Mouse (Mus musculus): ENCODE measurements around the gene Emilin3. TPM values are rescaled to one million over a fixed set of nuclear protein-coding genes. Genes with fewer than 3 reads are reported as not detected.

The Emilin3 gene
- total RNA-seq, 2 experiments from 2014 or later, result not detected

DNA sequence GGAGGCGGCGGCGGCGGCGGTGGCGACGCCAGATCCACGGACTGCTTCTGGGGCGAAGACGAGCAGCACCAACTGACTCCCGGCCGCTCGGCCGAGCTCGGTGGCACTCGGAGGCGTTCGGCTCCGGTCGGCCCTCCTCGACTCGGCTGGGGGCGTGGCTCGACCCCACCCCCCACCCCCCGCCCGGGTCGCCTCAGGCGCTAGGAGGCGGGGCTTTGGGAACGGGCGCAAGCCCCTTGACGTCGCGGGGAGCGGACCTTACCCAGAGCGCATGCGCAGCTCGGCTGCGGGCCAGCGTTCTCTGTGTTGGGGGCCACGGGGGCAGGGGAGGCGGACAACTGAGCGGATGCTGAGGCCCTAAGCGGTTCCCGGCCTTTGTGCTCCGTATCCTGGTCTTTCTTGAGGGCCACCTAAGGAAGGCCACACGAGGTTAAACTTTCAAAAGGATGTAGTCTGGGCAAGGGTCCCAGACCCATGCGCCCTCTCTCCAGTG, 39.2 kb downstream of the Emilin3 start, which contains the start of gene Zhx3:
Gene Zhx3, minus strand, starts transcription at position 109 of the 493 bp plus-strand sequence.
- peak; percentile 94 to 96 for DNase-seq

DNA sequence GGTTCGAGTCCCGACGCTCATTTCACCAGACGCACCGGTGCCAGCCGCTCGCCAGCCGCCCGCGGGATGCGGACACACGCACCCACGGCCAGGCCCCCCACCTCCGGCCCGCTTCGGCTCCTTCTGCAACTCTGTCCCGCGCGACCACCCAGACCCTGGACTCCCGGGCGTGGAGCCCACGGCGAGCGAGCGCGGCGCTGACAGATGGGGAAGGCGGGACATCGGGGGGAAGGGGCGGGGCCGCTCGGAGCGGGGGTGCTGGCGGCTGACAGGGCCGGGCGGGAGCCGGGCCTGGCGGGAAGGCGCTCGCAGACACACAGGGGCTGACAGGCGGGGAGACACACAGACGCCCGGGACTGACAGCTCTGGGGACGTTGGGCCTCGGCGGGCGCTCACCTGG, 39.7 kb downstream of the Emilin3 start:
- DNase-seq, result peak; percentile 81 to 90

DNA sequence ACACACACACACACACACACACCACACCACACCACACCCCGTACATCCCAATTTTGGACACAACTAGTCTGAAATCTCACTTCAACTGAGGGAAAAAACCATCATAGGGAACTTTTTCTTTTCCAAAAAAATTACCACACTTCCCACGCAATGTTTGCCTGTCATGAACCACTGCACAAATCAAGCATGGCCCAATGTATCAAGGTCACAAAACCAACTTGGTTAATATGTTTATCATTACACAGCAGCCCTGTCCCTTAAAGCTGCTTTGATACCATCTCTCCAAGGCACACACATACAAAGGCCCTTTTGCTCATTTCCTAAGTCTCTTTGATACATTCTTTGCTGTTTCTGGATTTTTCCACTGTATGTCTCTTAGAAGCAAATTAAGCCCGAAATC, 40.8 kb downstream of the Emilin3 start:
- no peak for DNase-seq

DNA sequence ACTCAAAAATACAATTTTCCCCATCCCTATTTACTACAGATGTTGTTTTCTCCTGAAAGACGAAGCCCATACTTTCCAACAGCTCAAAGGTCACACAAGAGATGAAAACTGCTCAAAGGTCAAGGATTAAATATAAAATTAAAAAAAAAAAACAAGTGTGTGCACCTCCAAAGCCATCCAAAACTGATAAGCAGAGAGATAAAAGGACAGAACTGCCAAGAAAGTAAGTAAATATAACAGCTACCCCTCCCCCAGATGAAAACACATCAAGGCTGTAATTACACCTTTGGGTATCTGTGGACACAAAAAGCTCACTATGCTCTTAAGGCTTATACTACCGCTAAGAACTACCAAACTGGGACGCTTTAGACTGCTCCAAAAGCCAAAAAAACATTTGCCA, 42.7 kb downstream of the Emilin3 start:
- no peak for DNase-seq

DNA sequence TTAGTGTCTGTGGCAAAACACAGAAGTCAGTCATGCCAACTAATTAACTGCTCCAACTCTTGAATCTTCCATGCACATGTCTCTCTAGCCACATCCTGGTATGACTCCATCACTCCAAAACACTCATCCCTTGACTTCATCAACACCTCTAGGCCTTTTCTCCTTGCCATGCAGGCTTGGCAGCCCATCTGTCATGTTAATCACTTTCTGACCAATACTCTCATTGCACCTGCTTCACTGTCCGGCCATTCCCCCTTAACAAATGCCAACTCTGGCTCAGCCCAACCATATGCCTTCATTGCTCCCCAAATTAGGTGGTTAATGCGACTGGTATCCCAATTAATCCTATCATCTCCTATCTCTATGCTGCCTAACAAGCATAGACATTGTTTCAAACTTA, 46.9 kb downstream of the Emilin3 start:
- DNase-seq, result no peak

DNA sequence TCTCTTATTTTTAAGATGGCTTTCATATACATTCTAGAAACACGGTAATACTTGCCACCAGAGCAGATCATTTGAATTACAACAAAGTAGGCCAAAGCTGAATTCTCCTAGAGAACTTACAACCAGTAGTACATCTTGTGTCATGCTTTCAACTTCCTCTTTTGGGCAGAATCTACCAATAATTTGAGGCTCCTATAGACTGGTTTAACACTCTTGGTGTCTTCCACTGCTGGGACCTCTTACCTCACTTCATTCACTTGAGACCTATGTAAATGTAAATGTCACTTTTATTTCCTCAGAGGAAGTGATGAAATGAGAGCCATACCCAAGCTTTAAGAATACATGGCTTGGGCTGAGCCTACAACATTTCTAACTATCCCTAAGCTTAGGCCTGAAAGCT, 48.0 kb downstream of the Emilin3 start:
- DNase-seq, result no peak

DNA sequence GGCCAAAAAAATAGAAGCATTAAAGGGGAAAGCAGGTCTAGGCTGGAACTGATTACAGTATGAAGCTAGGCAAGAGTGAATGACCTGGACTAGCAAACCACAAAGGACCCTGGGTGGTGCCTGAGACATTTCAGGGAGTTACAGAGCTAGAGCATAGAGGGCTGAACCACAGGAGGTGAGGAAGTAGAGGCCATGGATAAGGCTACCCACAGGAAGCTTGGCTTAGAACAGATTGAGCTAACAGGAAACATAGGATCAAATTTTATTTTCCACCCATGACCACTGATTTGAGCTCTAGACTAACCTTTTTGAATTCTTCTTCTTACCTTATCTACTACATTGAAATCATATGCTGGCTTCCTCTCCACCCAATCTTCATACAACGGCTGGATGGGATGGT, 51.8 kb downstream of the Emilin3 start:
- DNase-seq, result peak in 1 of 2 experiments; percentile 27

Other genes starting within 250 kb of the Emilin3 start
- gene Plcg1, start 181.0 kb downstream of the Emilin3 start, total RNA-seq (2021), result 10 to 100 TPM; 51.7 to 62.2 TPM
- gene Zhx3, start 39.3 kb downstream of the Emilin3 start, total RNA-seq (2021), result 100 to 1,000 TPM in 1 of 2 experiments, 10 to 100 TPM in 1; 60.4 to 116 TPM
- gene Lpin3, start 31.7 kb downstream of the Emilin3 start, total RNA-seq (2021), result 10 to 100 TPM; 22.9 to 71.7 TPM
- 10 to 100 TPM; 34.7 TPM for gene Chd6, start 196.7 kb upstream of the Emilin3 start, total RNA-seq (2021)

Data from adrenal gland, postnatal 36 days (tissue).